Comparison of ENCODE assay signal across 19 mouse cellular contexts in genomic region chr16:75837728-75838451, GRCm38 (mm10).
DNase-seq lines count a peak whose midpoint lies in the region; ATAC-seq and TF ChIP-seq lines count a peak whose summit lies in the region.
"Had no signal": no experiment of that assay in that cellular context is flagged by ENCODE, and none has a peak within 500 bp of the region (broad histone marks: within the 10 kb centered on the region; RNA-seq: fewer than 3 reads in every experiment).

No protein-coding gene starts in this region.

- H3K36me3 ChIP-seq in intestine, embryonic 15.5 days = no peaks in the 10 kb centered on the region
- no peaks in the 10 kb centered on the region for H3K36me3 ChIP-seq in intestine, postnatal 0 days (ENCODE audit: control insufficient read depth, insufficient read depth)
- no peaks in the 10 kb centered on the region for H3K36me3 ChIP-seq in liver, embryonic 11.5 days (ENCODE audit: control insufficient read depth, insufficient read depth, low read length)
- H3K36me3 ChIP-seq in hindbrain, postnatal 0 days (ENCODE audit: insufficient read depth, low read length) = no peaks in the 10 kb centered on the region
- H3K36me3 ChIP-seq: lung, embryonic 15.5 days had no signal

- H3K4me3 ChIP-seq in intestine, embryonic 15.5 days (replicated peaks) = no peak overlapping the region
- H3K4me3 ChIP-seq in intestine, postnatal 0 days (ENCODE audit: low read depth, low read length) = no peak overlapping the region
- no peak overlapping the region for H3K4me3 ChIP-seq in liver, embryonic 11.5 days (ENCODE audit: low read depth, low read length)
- no peak overlapping the region for H3K4me3 ChIP-seq in hindbrain, postnatal 0 days (ENCODE audit: low read length)
- H3K4me3 ChIP-seq: lung, embryonic 15.5 days had no signal

- no peak overlapping the region for H3K9ac ChIP-seq in intestine, embryonic 15.5 days
- no peak overlapping the region for H3K9ac ChIP-seq in intestine, postnatal 0 days (ENCODE audit: low read depth, low read length)
- no peak overlapping the region for H3K9ac ChIP-seq in liver, embryonic 11.5 days (ENCODE audit: low read depth, low read length)
- H3K9ac ChIP-seq in hindbrain, postnatal 0 days (replicated peaks; ENCODE audit: low read length) = no peak overlapping the region
- H3K9ac ChIP-seq: forebrain, postnatal 0 days; lung, embryonic 15.5 days had no signal

- DNase-seq in liver, embryonic 11.5 days (ENCODE audit: low spot score) = no peak
- DNase-seq in left cerebral cortex, postnatal 10 days (ENCODE audit: extremely low spot score in 1 of 2, low spot score in 2 of 2) = no peak
- DNase-seq in hindbrain, postnatal 0 days (ENCODE audit: low spot score) = no peak
- DNase-seq in gastrocnemius, postnatal 4 days (ENCODE audit: low spot score in 2 of 2) = no peak
- DNase-seq: adrenal gland, postnatal 36 days; B cell, adult 2 months; cerebellum, adult 11-12 months; forebrain, postnatal 0 days; gastrocnemius, postnatal 10 days; kidney, postnatal 25 days; left cerebral cortex, postnatal 4 days; right cerebral cortex, postnatal 14 days; thymus, postnatal 36 days had no signal

- 90% methylated on average over 5 of the region's 5 CpGs for WGBS in intestine, embryonic 15.5 days
- WGBS in intestine, postnatal 0 days = 88% methylated on average over 5 of the region's 5 CpGs
- WGBS in liver, embryonic 11.5 days = 71% methylated on average over 5 of the region's 5 CpGs
- 94% methylated on average over 5 of the region's 5 CpGs for WGBS in hindbrain, postnatal 0 days

- no peaks in the 10 kb centered on the region for H3K9me3 ChIP-seq in intestine, embryonic 15.5 days
- no peaks in the 10 kb centered on the region for H3K9me3 ChIP-seq in intestine, postnatal 0 days (ENCODE audit: control insufficient read depth)
- H3K9me3 ChIP-seq in liver, embryonic 11.5 days (ENCODE audit: control insufficient read depth, low read length) = no peaks in the 10 kb centered on the region
- no peaks in the 10 kb centered on the region for H3K9me3 ChIP-seq in hindbrain, postnatal 0 days (ENCODE audit: low read length)
- H3K9me3 ChIP-seq: lung, embryonic 15.5 days had no signal

- H3K27ac ChIP-seq in intestine, embryonic 15.5 days = no peak overlapping the region
- H3K27ac ChIP-seq in intestine, postnatal 0 days (ENCODE audit: low read depth, low read length) = no peak overlapping the region
- peak overlapping the region; percentile 8; the same call in 1 of the 2 replicates for H3K27ac ChIP-seq in liver, embryonic 11.5 days (ENCODE audit: low read depth, low read length)
- no peak overlapping the region for H3K27ac ChIP-seq in hindbrain, postnatal 0 days
- H3K27ac ChIP-seq: lung, embryonic 15.5 days had no signal

- no peak for TF ChIP-seq CTCF in intestine, postnatal 0 days (IDR thresholded peaks at IDR 0.05; ENCODE audit: low read depth)
- TF ChIP-seq CTCF in hindbrain, postnatal 0 days (IDR thresholded peaks at IDR 0.05; ENCODE audit: low read depth) = no peak

- H3K27me3 ChIP-seq in intestine, embryonic 15.5 days (replicated peaks) = no peaks in the 10 kb centered on the region
- no peaks in the 10 kb centered on the region for H3K27me3 ChIP-seq in intestine, postnatal 0 days (replicated peaks; ENCODE audit: control insufficient read depth, insufficient read depth, low read length)
- no peaks in the 10 kb centered on the region for H3K27me3 ChIP-seq in liver, embryonic 11.5 days (replicated peaks; ENCODE audit: control insufficient read depth, insufficient read depth, low read length)
- H3K27me3 ChIP-seq in hindbrain, postnatal 0 days (ENCODE audit: insufficient read depth, low read length) = no peaks in the 10 kb centered on the region
- H3K27me3 ChIP-seq: lung, embryonic 15.5 days had no signal

- intact Hi-C loops in left cerebral cortex, postnatal 10 days (cut with DNase I) = no loop called here

- ATAC-seq in intestine, embryonic 15.5 days = peak; percentile 25; the same call in 1 of the 2 replicates
- no peak for ATAC-seq in intestine, postnatal 0 days
- ATAC-seq in common myeloid progenitor, adult 5-6 weeks (replicated peaks; ENCODE audit: low read depth, poor library complexity, severe bottlenecking) = peak; percentile 71
- peak; percentile 92 for ATAC-seq in liver, embryonic 11.5 days (replicated peaks; ENCODE audit: low FRiP score)
- ATAC-seq in neutrophil, adult 5-6 weeks (ENCODE audit: extremely low read depth, insufficient number of reproducible peaks, low FRiP score, poor library complexity, severe bottlenecking) = peak; percentile 79
- no peak for ATAC-seq in hindbrain, postnatal 0 days
- ATAC-seq: forebrain, postnatal 0 days had no signal

- H3K4me1 ChIP-seq in intestine, embryonic 15.5 days (replicated peaks) = no peaks in the 10 kb centered on the region
- H3K4me1 ChIP-seq in intestine, postnatal 0 days (replicated peaks; ENCODE audit: control insufficient read depth, insufficient read depth, low read length) = no peaks in the 10 kb centered on the region
- no peaks in the 10 kb centered on the region; the same call in 1 of the 2 replicates for H3K4me1 ChIP-seq in liver, embryonic 11.5 days (replicated peaks; ENCODE audit: control insufficient read depth, insufficient read depth, low read length)
- H3K4me1 ChIP-seq in hindbrain, postnatal 0 days (ENCODE audit: insufficient read depth, low read length) = no peaks in the 10 kb centered on the region
- H3K4me1 ChIP-seq: lung, embryonic 15.5 days had no signal

- H3K4me2 ChIP-seq in intestine, embryonic 15.5 days (replicated peaks) = no peak overlapping the region
- no peak overlapping the region for H3K4me2 ChIP-seq in intestine, postnatal 0 days (replicated peaks; ENCODE audit: low read depth)
- peak overlapping the region; percentile 12; the same call in 1 of the 2 replicates for H3K4me2 ChIP-seq in liver, embryonic 11.5 days
- H3K4me2 ChIP-seq in hindbrain, postnatal 0 days (ENCODE audit: low read depth, low read length) = no peak overlapping the region
- H3K4me2 ChIP-seq: lung, embryonic 15.5 days; midbrain, embryonic 11.5 days had no signal

Comparison
In these comparisons a context has a peak if more than half of its experiments do, and no peak if none do; other contexts are left out.
1. ATAC-seq: peak in intestine, embryonic 15.5 days (single experiment), common myeloid progenitor, adult 5-6 weeks (single experiment), liver, embryonic 11.5 days (single experiment) and neutrophil, adult 5-6 weeks (single experiment); none in intestine, postnatal 0 days (single experiment) and hindbrain, postnatal 0 days (single experiment).